Mouse (Mus musculus) heart, postnatal 10 days (tissue): Measurements from ENCODE around the gene Msl3. TPM values are rescaled to one million over a fixed set of nuclear protein-coding genes. Genes with fewer than 3 reads are reported as not detected.

Experiments
- DNase-seq, 2 experiments: peaks; one replicate each; pipeline ENCODE4 v3.0.0; 2021
- intact Hi-C: fragments of 180-260 bp; cut with DNase I; formaldehyde crosslinking; loops from one replicate; pipeline ENCODE4 v1.15.1; 2025
- total RNA-seq, 2 experiments: library from RNA; stranded (reverse); gene quantifications; 2 replicates each; pipeline ENCODE4 v1.2.3; 2021

Msl3 gene
- 10 to 100 TPM; 44.8 to 47.9 TPM for total RNA-seq

GRCm38 (mm10) chrX:168673525-168674406, at the start of gene Msl3:
Gene Msl3, minus strand, starts transcription at chrX:168673898.
- intact Hi-C loops: loop anchor here (5.0 kb wide), 1 partner anchor 644 kb away; no protein-coding TSS in a partner anchor
- peak; percentile 88 for DNase-seq

GRCm38 (mm10) chrX:168717969-168718368, 44.3 kb upstream of the Msl3 start:
- intact Hi-C loops: loop anchor here (1.0 to 5.0 kb wide), 3 partner anchors 199 to 579 kb away; no protein-coding TSS in a partner anchor
- peak; percentile 12 to 35 for DNase-seq

- intact Hi-C loops: loop anchor here (5.0 kb wide), 1 partner anchor 643 kb away; no protein-coding TSS in a partner anchor
Observed at GRCm38 (mm10) chrX:168674407-168674962, 787 bp upstream of the Msl3 start.

GRCm38 (mm10) chrX:168672913-168673524, 679 bp downstream of the Msl3 start:
- DNase-seq: peak in 1 of 2 experiments; percentile 5
- intact Hi-C loops: loop anchor here (5.0 kb wide), 1 partner anchor 644 kb away; no protein-coding TSS in a partner anchor

More at GRCm38 (mm10) chrX:168674407-168674962, 787 bp upstream of the Msl3 start:
- DNase-seq: no peak

- intact Hi-C loops: loop anchor here (5.0 kb wide), 1 partner anchor 645 kb away; no protein-coding TSS in a partner anchor
- DNase-seq: peak; percentile 79 to 81
Observed at GRCm38 (mm10) chrX:168672425-168672824, 1.3 kb downstream of the Msl3 start.

GRCm38 (mm10) chrX:168663982-168664689, 9.6 kb downstream of the Msl3 start:
- intact Hi-C loops: no loop called here
- peak; percentile 61 to 65 for DNase-seq

- intact Hi-C loops: no loop called here
- no peak for DNase-seq
Observed at GRCm38 (mm10) chrX:168660236-168660635, 13.5 kb downstream of the Msl3 start.

- intact Hi-C loops: loop anchor here (2.0 kb wide), 1 partner anchor 275 kb away; no protein-coding TSS in a partner anchor
- DNase-seq: peak; percentile 31 to 38
Observed at GRCm38 (mm10) chrX:168659803-168660202, 13.9 kb downstream of the Msl3 start.

GRCm38 (mm10) chrX:168659275-168659674, 14.4 kb downstream of the Msl3 start:
- DNase-seq: no peak
- intact Hi-C loops: loop anchor here (2.0 kb wide), 1 partner anchor 276 kb away; no protein-coding TSS in a partner anchor

GRCm38 (mm10) chrX:168657795-168658194, 15.9 kb downstream of the Msl3 start:
- intact Hi-C loops: loop anchor here (2.0 kb wide), 1 partner anchor 277 kb away; no protein-coding TSS in a partner anchor

GRCm38 (mm10) chrX:168649336-168649735, 24.4 kb downstream of the Msl3 start:
- DNase-seq: no peak
- intact Hi-C loops: no loop called here

More at GRCm38 (mm10) chrX:168657795-168658194, 15.9 kb downstream of the Msl3 start:
- no peak for DNase-seq

GRCm38 (mm10) chrX:168647746-168648145, 26.0 kb downstream of the Msl3 start:
- peak; percentile 15 to 24 for DNase-seq
- intact Hi-C loops: no loop called here

GRCm38 (mm10) chrX:168643451-168643850, 30.2 kb downstream of the Msl3 start:
- intact Hi-C loops: no loop called here
- DNase-seq: peak in 1 of 2 experiments; percentile 20

GRCm38 (mm10) chrX:168639556-168640356, 33.9 kb downstream of the Msl3 start:
- intact Hi-C loops: loop anchor here (5.0 kb wide), 1 partner anchor 222 kb away; no protein-coding TSS in a partner anchor
- DNase-seq: peak; percentile 78 to 84

Other genes with a start within 250 kb of the Msl3 start
- gene Frmpd4, start 96.7 kb downstream of the Msl3 start, total RNA-seq: under 1 TPM in 1 of 2 experiments, not detected in 1; 0.05 TPM
- gene Arhgap6, start 121.2 kb upstream of the Msl3 start, total RNA-seq: 1 to 10 TPM; 5.9 TPM